Mouse (Mus musculus): ENCODE results near the gene Cux2. TPM values are rescaled to one million over a fixed set of nuclear protein-coding genes. Genes with fewer than 3 reads are reported as not detected.

Gene Cux2
- polyA plus RNA-seq, 1 experiment from 2014 or later: 7.1 TPM

GRCm38 (mm10) chr5:121905671-121906070 lies 144.2 kb downstream of the Cux2 start:
- ATAC-seq (replicated peaks; ENCODE audit: insufficient number of reproducible peaks, low FRiP score, low TSS enrichment): no peak
- H3K9me3 ChIP-seq (replicated peaks; ENCODE audit: control insufficient read depth, low read length): no peaks in the 10 kb centered on the region
- 0 out of 2 replicates have a peak, but pooled peaks cover 2% of the 10 kb centered on the region for H3K4me1 ChIP-seq (ENCODE audit: control insufficient read depth, insufficient read depth, low read length)
- no peak overlapping the region for H3K4me2 ChIP-seq
- H3K9ac ChIP-seq (ENCODE audit: low read depth, low read length): no peak overlapping the region
- no peaks in the 10 kb centered on the region for H3K27me3 ChIP-seq (ENCODE audit: control insufficient read depth, insufficient read depth, low read length)
- no peak overlapping the region for H3K4me3 ChIP-seq (ENCODE audit: low read depth, low read length)
- 76% methylated on average over 17 of the region's 17 CpGs for WGBS (ENCODE audit: insufficient replicate concordance)
- no peak overlapping the region for H3K27ac ChIP-seq (ENCODE audit: low read depth, low read length)
- no peaks in the 10 kb centered on the region for H3K36me3 ChIP-seq (ENCODE audit: control insufficient read depth, insufficient read depth, low read length)

DNA sequence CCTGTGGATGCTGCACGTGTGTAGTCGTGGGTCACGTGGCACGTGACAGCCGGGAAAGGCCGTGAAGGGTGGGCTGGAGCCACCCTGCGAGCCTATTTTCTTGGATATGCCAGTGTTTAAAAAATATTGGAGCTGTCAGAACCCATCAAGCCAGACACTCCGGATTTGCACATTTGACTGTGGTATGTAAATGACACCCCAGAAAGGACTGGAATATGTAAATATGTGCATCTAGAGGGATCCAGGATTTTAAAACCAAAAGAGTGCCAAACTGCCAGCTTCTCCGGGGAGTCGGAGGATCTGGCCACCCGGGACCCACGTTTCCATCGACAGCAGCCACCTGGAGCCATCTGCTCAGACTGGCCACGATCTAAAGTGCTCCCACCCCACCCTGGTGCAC lies 145.1 kb downstream of the Cux2 start:
- Histone ChIP-seq H3K9ac (ENCODE audit: low read depth, low read length) (no peak overlapping the region), H3K4me2 (no peak overlapping the region), H3K4me1 (ENCODE audit: control insufficient read depth, insufficient read depth, low read length) (0 out of 2 replicates have a peak, but pooled peaks cover 2% of the 10 kb centered on the region), H3K27ac (ENCODE audit: low read depth, low read length) (no peak overlapping the region), H3K4me3 (ENCODE audit: low read depth, low read length) (no peak overlapping the region), H3K9me3 (replicated peaks; ENCODE audit: control insufficient read depth, low read length) (no peaks in the 10 kb centered on the region), H3K36me3 (ENCODE audit: control insufficient read depth, insufficient read depth, low read length) (no peaks in the 10 kb centered on the region), H3K27me3 (ENCODE audit: control insufficient read depth, insufficient read depth, low read length) (no peaks in the 10 kb centered on the region)
- no peak for ATAC-seq (replicated peaks; ENCODE audit: insufficient number of reproducible peaks, low FRiP score, low TSS enrichment)
- 78% methylated on average over 14 of the region's 14 CpGs for WGBS (ENCODE audit: insufficient replicate concordance)

DNA sequence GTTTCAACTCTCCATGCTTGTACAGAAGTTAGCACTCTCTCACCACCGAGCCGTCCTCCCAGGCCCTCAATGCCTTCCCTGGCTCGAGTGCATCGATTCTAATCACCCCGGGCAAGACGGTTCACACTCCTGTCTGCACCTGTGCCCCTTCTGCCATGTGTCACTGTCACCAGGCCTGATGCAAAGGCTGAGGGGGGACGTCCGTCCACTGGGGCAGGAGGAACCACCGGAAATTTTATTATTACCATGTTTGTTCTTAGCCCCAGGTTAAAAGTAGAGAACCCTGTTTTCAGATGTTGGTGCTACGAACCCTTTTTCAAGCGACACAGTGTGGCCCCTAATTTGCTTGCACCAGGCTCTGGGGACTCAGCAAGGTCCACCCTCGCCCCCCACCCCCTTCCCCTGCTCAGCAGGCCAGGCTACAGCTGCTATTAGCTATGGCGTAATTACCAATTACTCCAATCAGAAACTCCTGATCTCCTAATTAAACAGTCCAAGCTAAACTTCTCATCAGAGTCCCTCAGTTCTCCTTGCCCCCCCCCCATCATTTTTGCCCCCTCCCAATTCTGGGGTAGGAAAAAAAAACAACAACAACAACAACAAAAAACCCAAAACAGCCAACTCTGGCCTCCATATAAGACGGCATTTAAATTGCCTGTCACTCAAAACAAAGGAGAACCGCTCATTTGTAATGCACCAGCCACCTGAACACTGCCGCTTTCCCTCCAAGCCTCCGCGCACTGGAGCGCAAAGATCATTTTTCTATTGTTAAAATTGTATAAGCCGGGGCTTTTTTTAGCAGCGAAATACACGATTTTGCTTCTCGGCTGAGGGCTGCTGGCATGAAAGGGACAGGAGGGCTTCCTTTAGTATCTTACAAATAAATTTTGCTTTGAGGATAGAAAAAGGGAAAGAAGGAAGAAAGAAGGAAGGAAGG lies 146.8 kb downstream of the Cux2 start:
- 0 out of 2 replicates have a peak, but pooled peaks cover 2% of the 10 kb centered on the region for H3K4me1 ChIP-seq (ENCODE audit: control insufficient read depth, insufficient read depth, low read length)
- no peak for ATAC-seq (replicated peaks; ENCODE audit: insufficient number of reproducible peaks, low FRiP score, low TSS enrichment)
- H3K9me3 ChIP-seq (replicated peaks; ENCODE audit: control insufficient read depth, low read length): no peaks in the 10 kb centered on the region
- no peak overlapping the region for H3K9ac ChIP-seq (ENCODE audit: low read depth, low read length)
- H3K27me3 ChIP-seq (ENCODE audit: control insufficient read depth, insufficient read depth, low read length): no peaks in the 10 kb centered on the region
- H3K27ac ChIP-seq (ENCODE audit: low read depth, low read length): no peak overlapping the region
- H3K4me3 ChIP-seq (ENCODE audit: low read depth, low read length): no peak overlapping the region
- H3K4me2 ChIP-seq: no peak overlapping the region
- H3K36me3 ChIP-seq (ENCODE audit: control insufficient read depth, insufficient read depth, low read length): no peaks in the 10 kb centered on the region
- WGBS (ENCODE audit: insufficient replicate concordance): 59% methylated on average over 23 of the region's 23 CpGs

DNA sequence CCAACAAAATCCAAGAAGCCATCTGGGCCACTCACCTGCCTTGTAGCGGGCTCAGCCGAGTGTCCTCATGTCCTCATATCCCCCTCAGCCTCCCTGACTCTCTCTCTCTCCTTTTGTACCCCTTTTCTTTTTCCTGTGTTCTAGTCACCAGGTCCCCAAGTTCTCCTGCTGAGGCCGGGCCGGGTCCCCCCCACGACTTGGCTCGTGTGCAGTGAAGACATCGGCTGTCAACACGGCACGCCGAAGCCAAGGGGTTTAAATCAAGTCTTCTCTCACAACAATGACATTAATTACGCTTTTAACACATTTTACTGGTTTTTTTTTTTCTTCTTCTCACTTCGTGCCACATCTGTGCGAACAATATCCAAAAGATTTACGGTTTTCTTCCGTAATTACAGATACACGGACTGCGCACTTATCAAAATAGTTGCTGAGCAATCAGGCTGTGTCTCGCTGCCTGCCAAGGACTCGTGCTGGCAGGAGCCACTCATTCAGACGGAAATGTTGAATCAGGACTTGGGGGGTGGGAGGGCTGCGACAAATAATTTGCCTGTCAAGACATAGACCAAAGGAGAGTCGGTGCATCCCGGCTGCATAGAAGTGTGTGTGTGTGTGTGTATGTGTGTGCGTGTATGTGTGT lies 154.7 kb downstream of the Cux2 start:
- ATAC-seq (replicated peaks; ENCODE audit: insufficient number of reproducible peaks, low FRiP score, low TSS enrichment): no peak
- Histone ChIP-seq H3K27ac (ENCODE audit: low read depth, low read length) (no peak overlapping the region), H3K4me3 (ENCODE audit: low read depth, low read length) (no peak overlapping the region), H3K4me2 (no peak overlapping the region), H3K9ac (ENCODE audit: low read depth, low read length) (no peak overlapping the region), H3K27me3 (ENCODE audit: control insufficient read depth, insufficient read depth, low read length) (no peaks in the 10 kb centered on the region), H3K36me3 (ENCODE audit: control insufficient read depth, insufficient read depth, low read length) (no peaks in the 10 kb centered on the region), H3K4me1 (ENCODE audit: control insufficient read depth, insufficient read depth, low read length) (no peaks in the 10 kb centered on the region), H3K9me3 (replicated peaks; ENCODE audit: control insufficient read depth, low read length) (no peaks in the 10 kb centered on the region)
- WGBS (ENCODE audit: insufficient replicate concordance): 70% methylated on average over 24 of the region's 24 CpGs

DNA sequence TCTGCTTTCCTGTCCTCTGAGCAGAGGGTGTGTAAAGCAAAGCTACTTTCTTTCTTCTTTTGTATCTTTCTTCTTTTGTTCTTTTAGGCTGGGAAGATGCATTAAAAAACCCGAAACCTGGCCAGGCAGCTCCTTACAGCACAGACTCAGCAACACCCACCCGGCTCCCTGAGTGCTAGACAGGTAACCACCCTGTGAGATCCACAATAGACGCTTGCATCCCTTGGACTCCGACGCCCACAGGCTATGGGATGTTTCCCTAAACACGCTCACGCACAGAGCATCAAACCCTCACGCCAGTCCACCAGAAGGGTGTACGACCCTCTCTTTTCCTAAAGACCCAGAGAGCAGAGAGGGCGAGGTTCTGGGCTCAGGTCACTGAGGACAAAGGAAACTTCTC lies 155.3 kb downstream of the Cux2 start:
- Histone ChIP-seq H3K4me3 (ENCODE audit: low read depth, low read length) (no peak overlapping the region), H3K4me1 (ENCODE audit: control insufficient read depth, insufficient read depth, low read length) (no peaks in the 10 kb centered on the region), H3K9ac (ENCODE audit: low read depth, low read length) (no peak overlapping the region), H3K27ac (ENCODE audit: low read depth, low read length) (no peak overlapping the region), H3K36me3 (ENCODE audit: control insufficient read depth, insufficient read depth, low read length) (no peaks in the 10 kb centered on the region), H3K9me3 (replicated peaks; ENCODE audit: control insufficient read depth, low read length) (no peaks in the 10 kb centered on the region), H3K27me3 (ENCODE audit: control insufficient read depth, insufficient read depth, low read length) (no peaks in the 10 kb centered on the region), H3K4me2 (no peak overlapping the region)
- ATAC-seq (replicated peaks; ENCODE audit: insufficient number of reproducible peaks, low FRiP score, low TSS enrichment): no peak
- 69% methylated on average over 10 of the region's 10 CpGs for WGBS (ENCODE audit: insufficient replicate concordance)

- Histone ChIP-seq H3K4me3 (ENCODE audit: low read depth, low read length) (no peak overlapping the region), H3K27ac (ENCODE audit: low read depth, low read length) (no peak overlapping the region), H3K4me2 (no peak overlapping the region), H3K9me3 (replicated peaks; ENCODE audit: control insufficient read depth, low read length) (no peaks in the 10 kb centered on the region), H3K36me3 (ENCODE audit: control insufficient read depth, insufficient read depth, low read length) (no peaks in the 10 kb centered on the region), H3K9ac (ENCODE audit: low read depth, low read length) (no peak overlapping the region), H3K4me1 (ENCODE audit: control insufficient read depth, insufficient read depth, low read length) (no peaks in the 10 kb centered on the region), H3K27me3 (ENCODE audit: control insufficient read depth, insufficient read depth, low read length) (no peaks in the 10 kb centered on the region)
- ATAC-seq (replicated peaks; ENCODE audit: insufficient number of reproducible peaks, low FRiP score, low TSS enrichment): no peak
- WGBS (ENCODE audit: insufficient replicate concordance): 29% methylated on average over 3 of the region's 3 CpGs
Measured at GRCm38 (mm10) chr5:121893581-121893980, 156.3 kb downstream of the Cux2 start.

DNA sequence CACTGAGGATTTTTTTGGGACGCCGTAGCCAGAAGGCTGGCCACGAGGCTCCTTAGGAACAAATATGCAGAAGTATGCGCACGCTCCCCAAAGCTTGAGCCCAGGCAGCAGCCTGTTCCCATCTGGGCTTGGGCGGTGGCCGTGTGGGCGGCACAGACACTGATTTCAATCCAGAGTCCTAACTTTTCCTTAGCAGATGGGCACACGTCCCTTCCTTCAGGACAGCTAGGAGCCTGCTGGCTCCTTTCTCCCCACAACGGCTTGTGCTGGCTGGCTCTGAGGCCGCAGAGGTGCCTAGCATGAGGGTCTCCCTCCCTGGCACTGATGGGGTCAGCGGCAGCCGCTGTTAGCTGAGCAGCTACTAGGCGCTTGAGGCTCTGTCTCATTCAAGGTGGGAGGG lies 157.6 kb downstream of the Cux2 start:
- Histone ChIP-seq H3K9me3 (replicated peaks; ENCODE audit: control insufficient read depth, low read length) (no peaks in the 10 kb centered on the region), H3K36me3 (ENCODE audit: control insufficient read depth, insufficient read depth, low read length) (no peaks in the 10 kb centered on the region), H3K27me3 (ENCODE audit: control insufficient read depth, insufficient read depth, low read length) (no peaks in the 10 kb centered on the region), H3K4me1 (ENCODE audit: control insufficient read depth, insufficient read depth, low read length) (no peaks in the 10 kb centered on the region), H3K4me3 (ENCODE audit: low read depth, low read length) (no peak overlapping the region), H3K9ac (ENCODE audit: low read depth, low read length) (no peak overlapping the region), H3K27ac (ENCODE audit: low read depth, low read length) (no peak overlapping the region), H3K4me2 (no peak overlapping the region)
- WGBS (ENCODE audit: insufficient replicate concordance): 77% methylated on average over 14 of the region's 14 CpGs
- no peak for ATAC-seq (replicated peaks; ENCODE audit: insufficient number of reproducible peaks, low FRiP score, low TSS enrichment)

DNA sequence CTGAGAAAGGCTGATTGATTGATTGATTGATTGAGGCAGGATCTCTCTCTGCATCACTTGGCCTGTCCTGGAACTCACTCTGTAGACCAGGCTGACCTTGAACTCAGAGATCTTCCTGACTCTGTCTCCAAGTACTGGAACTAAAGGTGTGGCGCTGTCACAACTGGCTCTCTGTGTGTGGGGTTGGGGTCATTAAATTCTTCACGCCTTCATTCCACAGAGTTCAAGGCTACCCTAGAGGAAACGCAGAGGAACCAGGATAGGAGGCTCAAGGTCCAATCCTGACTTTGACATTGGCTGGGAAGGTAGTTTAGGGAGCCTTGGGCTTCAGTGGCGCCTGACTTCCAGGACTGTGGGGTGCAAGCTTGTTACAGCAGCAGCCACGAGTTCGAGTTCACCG lies 159.0 kb downstream of the Cux2 start:
- 86% methylated on average over 7 of the region's 7 CpGs for WGBS (ENCODE audit: insufficient replicate concordance)
- H3K9ac ChIP-seq (ENCODE audit: low read depth, low read length): no peak overlapping the region
- H3K4me1 ChIP-seq (ENCODE audit: control insufficient read depth, insufficient read depth, low read length): no peaks in the 10 kb centered on the region

More for the DNA sequence above, 159.0 kb downstream of the Cux2 start:
- Histone ChIP-seq H3K4me2 (no peak overlapping the region), H3K27ac (ENCODE audit: low read depth, low read length) (no peak overlapping the region), H3K9me3 (replicated peaks; ENCODE audit: control insufficient read depth, low read length) (no peaks in the 10 kb centered on the region), H3K27me3 (ENCODE audit: control insufficient read depth, insufficient read depth, low read length) (no peaks in the 10 kb centered on the region), H3K4me3 (ENCODE audit: low read depth, low read length) (no peak overlapping the region), H3K36me3 (ENCODE audit: control insufficient read depth, insufficient read depth, low read length) (no peaks in the 10 kb centered on the region)
- ATAC-seq (replicated peaks; ENCODE audit: insufficient number of reproducible peaks, low FRiP score, low TSS enrichment): no peak

All from heart, embryonic 11.5 days (tissue).